Mouse (Mus musculus): ENCODE results near the gene Prpf8. TPM values are rescaled to one million over a fixed set of nuclear protein-coding genes. Genes with fewer than 3 reads are reported as not detected.
A peak's percentile ranks its signal among the peaks of the same experiment; 100 is the strongest.

The Prpf8 gene
- polyA plus RNA-seq, 1 experiment from 2014 or later: 74.5 TPM

DNA sequence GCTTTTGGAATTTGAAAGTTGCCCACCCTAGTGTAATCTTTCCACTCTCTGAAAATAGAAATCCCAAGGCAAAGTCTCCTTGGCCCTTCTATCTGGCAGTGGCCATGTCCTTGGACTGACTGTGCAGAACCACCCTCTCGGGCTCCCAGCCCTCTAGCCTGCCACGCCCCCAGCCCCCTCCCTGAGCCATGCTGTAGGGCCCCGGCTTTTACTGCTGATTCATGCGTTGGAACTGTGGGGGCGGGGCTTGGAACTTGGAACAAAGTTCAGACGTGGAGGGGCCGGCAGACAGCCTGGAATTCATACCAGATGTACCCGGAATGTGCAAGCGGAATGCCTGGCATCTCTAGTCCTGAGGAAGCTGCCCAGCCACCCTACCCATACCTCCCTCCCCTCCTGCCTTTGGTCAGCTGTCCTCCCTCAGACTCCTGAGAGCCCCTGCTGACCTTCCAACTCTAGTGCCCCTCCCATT, 23.7 kb upstream of the Prpf8 start:
- H3K27ac ChIP-seq: no peak overlapping the region
- H3K27me3 ChIP-seq (ENCODE audit: control insufficient read depth, insufficient read depth, low read length): no peaks in the 10 kb centered on the region
- H3K4me2 ChIP-seq (replicated peaks): peak overlapping the region; percentile 76
- peak overlapping the region; percentile 73; the same call in 1 of the 2 replicates for H3K4me3 ChIP-seq (replicated peaks; ENCODE audit: low read length)
- peak overlapping the region; percentile 73; the same call in 1 of the 2 replicates for H3K9ac ChIP-seq
- no peak for ATAC-seq (ENCODE audit: low FRiP score)
- peaks cover 17% of the 10 kb centered on the region for H3K36me3 ChIP-seq (replicated peaks; ENCODE audit: control insufficient read depth, insufficient read depth)
- H3K4me1 ChIP-seq (replicated peaks; ENCODE audit: control insufficient read depth, insufficient read depth, low read length): peaks cover 19% of the 10 kb centered on the region
- peak; percentile 44 for DNase-seq (ENCODE audit: low spot score)
- WGBS: 7% methylated on average over 9 of the region's 9 CpGs
- no peaks in the 10 kb centered on the region for H3K9me3 ChIP-seq (ENCODE audit: control insufficient read depth, low read length)

DNA sequence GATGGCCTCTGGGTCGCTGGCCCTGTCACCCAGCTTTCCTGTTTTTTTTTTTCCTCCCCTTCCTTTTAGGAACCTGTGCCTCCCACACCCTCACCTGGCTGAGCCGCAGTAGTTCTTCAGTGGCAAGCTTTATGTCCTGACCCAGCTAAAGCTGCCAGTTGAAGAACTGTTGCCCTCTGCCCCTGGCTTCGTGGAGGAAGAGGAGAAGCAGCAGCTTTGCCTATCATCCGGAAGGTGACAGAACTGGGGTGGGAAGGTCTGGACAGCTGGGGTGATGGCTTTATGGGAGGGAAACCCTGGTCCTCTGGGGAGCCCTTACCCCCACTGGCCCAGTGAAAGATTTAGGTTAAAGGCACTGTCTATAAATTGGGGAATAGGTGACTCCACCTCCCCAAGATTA, 23.0 kb upstream of the Prpf8 start:
- Histone ChIP-seq H3K4me2 (replicated peaks) (no peak overlapping the region), H3K4me3 (replicated peaks; ENCODE audit: low read length) (no peak overlapping the region), H3K9me3 (ENCODE audit: control insufficient read depth, low read length) (no peaks in the 10 kb centered on the region), H3K4me1 (replicated peaks; ENCODE audit: control insufficient read depth, insufficient read depth, low read length) (peaks cover 19% of the 10 kb centered on the region), H3K36me3 (replicated peaks; ENCODE audit: control insufficient read depth, insufficient read depth) (peaks cover 17% of the 10 kb centered on the region), H3K9ac (no peak overlapping the region), H3K27me3 (ENCODE audit: control insufficient read depth, insufficient read depth, low read length) (no peaks in the 10 kb centered on the region), H3K27ac (no peak overlapping the region)
- 74% methylated on average over 4 of the region's 4 CpGs for WGBS
- ATAC-seq (ENCODE audit: low FRiP score) (no peak), DNase-seq (ENCODE audit: low spot score) (no peak)

DNA sequence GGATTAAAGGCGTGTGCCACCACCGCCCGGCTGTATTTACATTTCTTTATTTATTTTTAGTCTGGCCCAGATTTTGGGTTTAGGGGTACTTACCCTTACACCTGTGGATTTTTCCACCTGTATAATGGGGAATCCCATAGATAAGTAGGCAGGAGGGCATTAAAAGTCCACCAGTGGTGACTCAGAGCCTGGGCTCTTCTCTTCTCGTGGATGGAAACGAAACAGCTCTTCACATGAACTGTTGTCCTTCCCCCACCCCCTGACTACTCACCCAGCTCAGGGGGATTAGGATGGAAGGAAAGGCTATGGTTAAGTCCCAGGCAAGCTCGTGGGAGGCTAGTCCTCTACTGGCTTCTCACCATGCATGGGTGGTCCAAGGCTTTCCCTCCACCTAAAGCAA, 22.2 kb upstream of the Prpf8 start:
- H3K36me3 ChIP-seq (replicated peaks; ENCODE audit: control insufficient read depth, insufficient read depth): peaks cover 17% of the 10 kb centered on the region
- no peak overlapping the region for H3K9ac ChIP-seq
- no peak overlapping the region for H3K27ac ChIP-seq
- no peak overlapping the region for H3K4me2 ChIP-seq (replicated peaks)
- no peaks in the 10 kb centered on the region for H3K9me3 ChIP-seq (ENCODE audit: control insufficient read depth, low read length)
- no peaks in the 10 kb centered on the region for H3K27me3 ChIP-seq (ENCODE audit: control insufficient read depth, insufficient read depth, low read length)
- ATAC-seq (ENCODE audit: low FRiP score) (no peak), DNase-seq (ENCODE audit: low spot score) (no peak)
- WGBS: 94% methylated on average over 6 of the region's 6 CpGs
- H3K4me1 ChIP-seq (replicated peaks; ENCODE audit: control insufficient read depth, insufficient read depth, low read length): peaks cover 19% of the 10 kb centered on the region
- no peak overlapping the region for H3K4me3 ChIP-seq (replicated peaks; ENCODE audit: low read length)

GRCm38 (mm10) chr11:75465051-75465450, 21.6 kb upstream of the Prpf8 start:
- ATAC-seq (ENCODE audit: low FRiP score): no peak
- peaks cover 17% of the 10 kb centered on the region for H3K36me3 ChIP-seq (replicated peaks; ENCODE audit: control insufficient read depth, insufficient read depth)
- 92% methylated on average over 6 of the region's 6 CpGs for WGBS
- no peak for DNase-seq (ENCODE audit: low spot score)
- H3K4me3 ChIP-seq (replicated peaks; ENCODE audit: low read length): no peak overlapping the region
- no peak overlapping the region for H3K27ac ChIP-seq
- peaks cover 14% of the 10 kb centered on the region for H3K4me1 ChIP-seq (replicated peaks; ENCODE audit: control insufficient read depth, insufficient read depth, low read length)
- H3K4me2 ChIP-seq (replicated peaks): no peak overlapping the region
- H3K9me3 ChIP-seq (ENCODE audit: control insufficient read depth, low read length): no peaks in the 10 kb centered on the region
- H3K9ac ChIP-seq: no peak overlapping the region
- H3K27me3 ChIP-seq (ENCODE audit: control insufficient read depth, insufficient read depth, low read length): no peaks in the 10 kb centered on the region

DNA sequence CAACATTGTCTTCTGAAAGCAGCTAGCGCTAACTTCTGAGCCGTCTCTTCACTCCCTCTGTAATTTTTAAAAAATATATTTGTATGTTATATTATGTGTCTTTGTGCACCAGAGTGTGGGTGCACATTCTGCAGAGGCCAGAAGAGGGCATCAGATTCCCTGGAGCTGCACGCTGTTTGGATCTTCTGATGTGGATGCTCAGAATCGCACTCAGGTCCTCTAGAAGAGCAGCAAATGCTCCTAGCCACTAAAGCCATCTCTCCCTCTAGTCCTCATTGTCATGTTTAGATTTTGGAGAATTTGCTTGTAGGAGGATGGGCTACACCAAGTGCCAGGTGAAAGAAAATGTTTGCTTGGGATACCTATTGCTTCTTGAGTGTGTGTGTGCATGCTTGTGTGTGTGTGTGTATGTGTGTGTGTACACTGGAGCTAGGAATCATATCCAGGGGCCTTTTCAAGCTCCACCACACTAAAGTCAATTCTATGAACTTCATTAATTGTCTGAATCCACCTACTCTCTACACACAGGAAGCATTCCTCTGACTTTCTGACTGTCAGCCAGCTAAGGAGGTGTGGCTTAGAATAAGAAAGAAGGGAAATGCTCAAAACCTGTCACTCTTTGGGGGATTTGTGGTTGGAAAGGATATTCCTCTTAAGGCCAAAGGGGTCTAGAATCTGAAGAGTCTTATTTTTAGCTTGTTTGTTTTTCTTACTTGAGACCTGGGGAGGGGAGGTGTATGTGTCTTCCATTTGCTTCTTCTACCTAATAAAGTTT, 19.7 kb upstream of the Prpf8 start:
- DNase-seq (ENCODE audit: low spot score): no peak
- no peak for ATAC-seq (ENCODE audit: low FRiP score)
- H3K9me3 ChIP-seq (ENCODE audit: control insufficient read depth, low read length): no peaks in the 10 kb centered on the region
- WGBS: 97% methylated on average over 4 of the region's 4 CpGs
- H3K4me3 ChIP-seq (replicated peaks; ENCODE audit: low read length): no peak overlapping the region
- peaks cover 17% of the 10 kb centered on the region for H3K36me3 ChIP-seq (replicated peaks; ENCODE audit: control insufficient read depth, insufficient read depth)
- no peak overlapping the region for H3K9ac ChIP-seq
- no peak overlapping the region for H3K27ac ChIP-seq
- no peaks in the 10 kb centered on the region for H3K27me3 ChIP-seq (ENCODE audit: control insufficient read depth, insufficient read depth, low read length)
- H3K4me1 ChIP-seq (replicated peaks; ENCODE audit: control insufficient read depth, insufficient read depth, low read length): peaks cover 12% of the 10 kb centered on the region
- peak overlapping the region; percentile 48; the same call in 1 of the 2 replicates for H3K4me2 ChIP-seq (replicated peaks)

GRCm38 (mm10) chr11:75467512-75468215, 19.0 kb upstream of the Prpf8 start:
- peaks cover 17% of the 10 kb centered on the region for H3K36me3 ChIP-seq (replicated peaks; ENCODE audit: control insufficient read depth, insufficient read depth)
- peak overlapping the region; percentile 18; the same call in 1 of the 2 replicates for H3K9ac ChIP-seq
- H3K9me3 ChIP-seq (ENCODE audit: control insufficient read depth, low read length): no peaks in the 10 kb centered on the region
- peaks cover 5% of the 10 kb centered on the region for H3K4me1 ChIP-seq (replicated peaks; ENCODE audit: control insufficient read depth, insufficient read depth, low read length)
- WGBS: 21% methylated on average over 19 of the region's 19 CpGs
- peak overlapping the region; percentile 48 for H3K4me2 ChIP-seq (replicated peaks)
- H3K27ac ChIP-seq: no peak overlapping the region
- no peaks in the 10 kb centered on the region for H3K27me3 ChIP-seq (ENCODE audit: control insufficient read depth, insufficient read depth, low read length)
- DNase-seq (ENCODE audit: low spot score): no peak
- ATAC-seq (ENCODE audit: low FRiP score): peak; percentile 31; the same call in 1 of the 2 replicates
- peak overlapping the region; percentile 18 for H3K4me3 ChIP-seq (replicated peaks; ENCODE audit: low read length)

GRCm38 (mm10) chr11:75468410-75468809, 18.2 kb upstream of the Prpf8 start:
- H3K9ac ChIP-seq: no peak overlapping the region

GRCm38 (mm10) chr11:75469261-75469660, 17.4 kb upstream of the Prpf8 start:
- Histone ChIP-seq H3K9me3 (ENCODE audit: control insufficient read depth, low read length) (no peaks in the 10 kb centered on the region), H3K4me3 (replicated peaks; ENCODE audit: low read length) (no peak overlapping the region), H3K4me1 (replicated peaks; ENCODE audit: control insufficient read depth, insufficient read depth, low read length) (no peaks in the 10 kb centered on the region), H3K36me3 (replicated peaks; ENCODE audit: control insufficient read depth, insufficient read depth) (peaks cover 17% of the 10 kb centered on the region), H3K4me2 (replicated peaks) (no peak overlapping the region), H3K27me3 (ENCODE audit: control insufficient read depth, insufficient read depth, low read length) (no peaks in the 10 kb centered on the region), H3K9ac (no peak overlapping the region), H3K27ac (no peak overlapping the region)
- 89% methylated on average over 4 of the region's 4 CpGs for WGBS
- DNase-seq (ENCODE audit: low spot score) (no peak), ATAC-seq (ENCODE audit: low FRiP score) (no peak)

More at GRCm38 (mm10) chr11:75468410-75468809, 18.2 kb upstream of the Prpf8 start:
- no peak overlapping the region for H3K27ac ChIP-seq
- no peaks in the 10 kb centered on the region for H3K27me3 ChIP-seq (ENCODE audit: control insufficient read depth, insufficient read depth, low read length)
- peak overlapping the region; percentile 18 for H3K4me3 ChIP-seq (replicated peaks; ENCODE audit: low read length)
- DNase-seq (ENCODE audit: low spot score) (no peak), ATAC-seq (ENCODE audit: low FRiP score) (no peak)
- H3K36me3 ChIP-seq (replicated peaks; ENCODE audit: control insufficient read depth, insufficient read depth): peaks cover 17% of the 10 kb centered on the region
- H3K9me3 ChIP-seq (ENCODE audit: control insufficient read depth, low read length): no peaks in the 10 kb centered on the region
- H3K4me2 ChIP-seq (replicated peaks): peak overlapping the region; percentile 48
- no peaks in the 10 kb centered on the region for H3K4me1 ChIP-seq (replicated peaks; ENCODE audit: control insufficient read depth, insufficient read depth, low read length)
- WGBS: 69% methylated on average over 7 of the region's 7 CpGs

- DNase-seq (ENCODE audit: low spot score) (no peak), ATAC-seq (ENCODE audit: low FRiP score) (no peak)
- Histone ChIP-seq H3K4me2 (replicated peaks) (no peak overlapping the region), H3K27ac (no peak overlapping the region), H3K27me3 (ENCODE audit: control insufficient read depth, insufficient read depth, low read length) (no peaks in the 10 kb centered on the region), H3K9me3 (ENCODE audit: control insufficient read depth, low read length) (no peaks in the 10 kb centered on the region), H3K9ac (no peak overlapping the region), H3K4me1 (replicated peaks; ENCODE audit: control insufficient read depth, insufficient read depth, low read length) (no peaks in the 10 kb centered on the region), H3K36me3 (replicated peaks; ENCODE audit: control insufficient read depth, insufficient read depth) (peaks cover 9% of the 10 kb centered on the region), H3K4me3 (replicated peaks; ENCODE audit: low read length) (no peak overlapping the region)
- 88% methylated on average over 3 of the region's 3 CpGs for WGBS
Measured at GRCm38 (mm10) chr11:75470675-75471074, 15.9 kb upstream of the Prpf8 start.
